Mouse (Mus musculus) testis, adult 2 months (tissue): ENCODE data around the gene Tarsl2.

Source experiments
- CTCF ChIP-seq: fragments of 200-500 bp; IDR thresholded peaks from 2 replicates; pipeline ENCODE4 v1.5.1; 2012; ENCODE audit warnings: low read depth, mild to moderate bottlenecking, inconsistent platforms, low read length, moderate library complexity; ENCODE audit not compliant: control insufficient read depth, insufficient read depth, insufficient replicate concordance
- POLR2A ChIP-seq: fragments of 200-500 bp; IDR thresholded peaks from 2 replicates; pipeline ENCODE4 v1.6.1; 2012; ENCODE audit warnings: low read depth, mild to moderate bottlenecking, inconsistent platforms, low read length, moderate library complexity; ENCODE audit not compliant: control insufficient read depth

- TF ChIP-seq CTCF (no peak), POLR2A (no peak)
Measured at GRCm38 (mm10) chr7:65607003-65607402, 37.7 kb upstream of the Tarsl2 start.
